Mouse (Mus musculus): Measurements from ENCODE around the gene Tdpoz1.
"Not testable (repeated sequence)": the region's sequence is repeated elsewhere in the genome, so short reads cannot be mapped to it uniquely, and the experiment has no call there.

Gene Tdpoz1

GRCm38 (mm10) chr3:93676210-93676609 lies at the start of gene Tdpoz1:
Gene Tdpoz1 (minus strand): TSS chr3:93676310.
- not testable (repeated sequence) for DNase-seq (ENCODE audit: low spot score in 2 of 2)

GRCm38 (mm10) chr3:93708969-93709637 lies 33.0 kb upstream of the Tdpoz1 start:
- not testable (repeated sequence) for DNase-seq (ENCODE audit: low spot score in 2 of 2)

GRCm38 (mm10) chr3:93692970-93693369 lies 16.9 kb upstream of the Tdpoz1 start, which contains the start of gene Gm37596:
Gene Gm37596 (minus strand): TSS chr3:93693070.
- not testable (repeated sequence) for DNase-seq (ENCODE audit: low spot score in 2 of 2)

GRCm38 (mm10) chr3:93670805-93671503 lies 5.2 kb downstream of the Tdpoz1 start:
- not testable (repeated sequence) for DNase-seq (ENCODE audit: low spot score in 2 of 2)

GRCm38 (mm10) chr3:93654260-93654659 lies 21.9 kb downstream of the Tdpoz1 start:
- DNase-seq (ENCODE audit: low spot score in 2 of 2): no peak

- no peak for DNase-seq (ENCODE audit: low spot score in 2 of 2)
These were observed 23.5 kb downstream of the Tdpoz1 start, which contains the start of gene Tdpoz2 for GRCm38 (mm10) chr3:93652586-93652985. Gene Tdpoz2 (minus strand): TSS chr3:93652686.

- DNase-seq (ENCODE audit: low spot score in 2 of 2): not testable (repeated sequence)
These were observed 45.0 kb downstream of the Tdpoz1 start for GRCm38 (mm10) chr3:93630917-93631714.
